Comparison of ENCODE assay signal across 11 mouse cellular contexts in genomic region chr2:144329937-144330336, GRCm38 (mm10). TPM values are rescaled to one million over a fixed set of nuclear protein-coding genes. Genes with fewer than 3 reads are reported as not detected.
DNase-seq lines count a peak whose midpoint lies in the region; ATAC-seq lines count a peak whose summit lies in the region.
"Had no signal": no experiment of that assay in that cellular context is flagged by ENCODE, and none has a peak within 500 bp of the region (broad histone marks: within the 10 kb centered on the region; RNA-seq: fewer than 3 reads in every experiment).

No protein-coding gene starts in this region.

- H3K4me2 ChIP-seq in lung, embryonic 15.5 days, result peak overlapping the region; percentile 95
- peak overlapping the region; percentile 93 for H3K4me2 ChIP-seq in stomach, embryonic 14.5 days (replicated peaks; ENCODE audit: low read depth, low read length)

- peak overlapping the region; percentile 58 for H3K4me3 ChIP-seq in lung, embryonic 15.5 days
- peak overlapping the region; percentile 50; the same call in 1 of the 2 replicates for H3K4me3 ChIP-seq in stomach, embryonic 14.5 days (ENCODE audit: low read depth, low read length)

- no peaks in the 10 kb centered on the region for H3K9me3 ChIP-seq in lung, embryonic 15.5 days
- no peaks in the 10 kb centered on the region for H3K9me3 ChIP-seq in stomach, embryonic 14.5 days (ENCODE audit: control insufficient read depth, low read depth, low read length)
- H3K9me3 ChIP-seq: hindbrain, embryonic 15.5 days; liver, embryonic 15.5 days had no signal

- H3K27me3 ChIP-seq in lung, embryonic 15.5 days, result peaks cover 69% of the 10 kb centered on the region
- H3K27me3 ChIP-seq in stomach, embryonic 14.5 days (ENCODE audit: control insufficient read depth, insufficient read depth, low read length), result peaks cover 28% of the 10 kb centered on the region

- no peaks in the 10 kb centered on the region for H3K36me3 ChIP-seq in lung, embryonic 15.5 days
- H3K36me3 ChIP-seq in stomach, embryonic 14.5 days (ENCODE audit: control insufficient read depth, insufficient read depth, low read length), result no peaks in the 10 kb centered on the region
- H3K36me3 ChIP-seq: hindbrain, embryonic 15.5 days; liver, embryonic 15.5 days had no signal

- DNase-seq in embryo, embryonic 10 days (ENCODE audit: low spot score), result peak; percentile 13
- DNase-seq in embryo, embryonic 11 days, result no peak
- DNase-seq in lung, postnatal 25 days (ENCODE audit: low spot score), result no peak
- peak; percentile 27 to 41 for DNase-seq in kidney, postnatal 25 days
- DNase-seq in gastrocnemius, postnatal 10 days, result no peak
- DNase-seq in urinary bladder, postnatal 4 days (ENCODE audit: low spot score in 2 of 2), result no peak

- no peak overlapping the region for H3K27ac ChIP-seq in lung, embryonic 15.5 days
- H3K27ac ChIP-seq in stomach, embryonic 14.5 days (ENCODE audit: low read length), result no peak overlapping the region
- H3K27ac ChIP-seq: hindbrain, embryonic 15.5 days; liver, embryonic 15.5 days had no signal

- peaks cover 32% of the 10 kb centered on the region for H3K4me1 ChIP-seq in lung, embryonic 15.5 days
- peaks cover 15% of the 10 kb centered on the region; the same call in 1 of the 2 replicates for H3K4me1 ChIP-seq in stomach, embryonic 14.5 days (ENCODE audit: control insufficient read depth, insufficient read depth, low read length)

- 3% methylated on average over 10 of the region's 10 CpGs for WGBS in lung, embryonic 15.5 days
- WGBS in stomach, embryonic 14.5 days, result 2% methylated on average over 10 of the region's 10 CpGs

- ATAC-seq in lung, embryonic 15.5 days (ENCODE audit: borderline replicate concordance, extremely low read depth, low FRiP score, low TSS enrichment), result no peak
- no peak for ATAC-seq in stomach, embryonic 14.5 days (ENCODE audit: insufficient number of reproducible peaks, insufficient read depth, low FRiP score, low read depth)

- H3K9ac ChIP-seq in lung, embryonic 15.5 days, result no peak overlapping the region
- H3K9ac ChIP-seq in stomach, embryonic 14.5 days (replicated peaks; ENCODE audit: low read depth, low read length), result no peak overlapping the region
- H3K9ac ChIP-seq: liver, embryonic 15.5 days had no signal

RNA-seq across cellular contexts. Expression of gene Ovol2, which starts 2.0 kb away (rescaled TPM):
- 4.8 and 5.5 TPM in 2 replicates for polyA plus RNA-seq in lung, embryonic 15.5 days (2015; fragmentation: Nextera tagmentation; extraction: Ambion mirVana)
- 3.7 and 4.0 TPM in 2 replicates for polyA plus RNA-seq in stomach, embryonic 14.5 days (2014; fragmentation: Nextera tagmentation; extraction: Ambion mirVana)
- total RNA-seq in gastrocnemius, postnatal 10 days (2021), result not detected
- total RNA-seq: common myeloid progenitor, adult 5-6 weeks had no signal
- polyA plus RNA-seq: hindbrain, embryonic 15.5 days; liver, embryonic 15.5 days had no signal

RNA-seq across cellular contexts. Expression of gene Kat14, which starts 38.8 kb away (rescaled TPM):
- 38.9 and 43.4 TPM in 2 replicates for polyA plus RNA-seq in lung, embryonic 15.5 days (2015; fragmentation: Nextera tagmentation; extraction: Ambion mirVana)
- 31.2 and 37.0 TPM in 2 replicates for polyA plus RNA-seq in stomach, embryonic 14.5 days (2014; fragmentation: Nextera tagmentation; extraction: Ambion mirVana)
- 10 to 100 TPM; 21.9 to 22.3 TPM for total RNA-seq in gastrocnemius, postnatal 10 days (2021)

RNA-seq across cellular contexts. Expression of gene Pet117, which starts 38.9 kb away (rescaled TPM):
- polyA plus RNA-seq in lung, embryonic 15.5 days (2015; fragmentation: Nextera tagmentation; extraction: Ambion mirVana), result 3.3 TPM in 1 of 2 replicates, not detected in the other
- 0.93 and 4.0 TPM in 2 replicates for polyA plus RNA-seq in stomach, embryonic 14.5 days (2014; fragmentation: Nextera tagmentation; extraction: Ambion mirVana)
- 1 to 10 TPM; 3.2 to 9.1 TPM for total RNA-seq in gastrocnemius, postnatal 10 days (2021)
- total RNA-seq: common myeloid progenitor, adult 5-6 weeks had no signal

RNA-seq across cellular contexts. Expression of gene Snx5, which starts 59.2 kb away (rescaled TPM):
- polyA plus RNA-seq in lung, embryonic 15.5 days (2015; fragmentation: Nextera tagmentation; extraction: Ambion mirVana), result 108 and 116 TPM in 2 replicates
- 130 and 141 TPM in 2 replicates for polyA plus RNA-seq in stomach, embryonic 14.5 days (2014; fragmentation: Nextera tagmentation; extraction: Ambion mirVana)
- 10 to 100 TPM; 64.5 to 79.8 TPM for total RNA-seq in gastrocnemius, postnatal 10 days (2021)

RNA-seq across cellular contexts. Expression of gene Mgme1, which starts 59.5 kb away (rescaled TPM):
- polyA plus RNA-seq in lung, embryonic 15.5 days (2015; fragmentation: Nextera tagmentation; extraction: Ambion mirVana), result 24.2 and 25.9 TPM in 2 replicates
- polyA plus RNA-seq in stomach, embryonic 14.5 days (2014; fragmentation: Nextera tagmentation; extraction: Ambion mirVana), result 19.6 and 20.0 TPM in 2 replicates
- total RNA-seq in gastrocnemius, postnatal 10 days (2021), result 1 to 10 TPM; 5.9 to 6.3 TPM

Comparison
In these comparisons a context has a peak if more than half of its experiments do, and no peak if none do; other contexts are left out.
1. DNase-seq: peak in embryo, embryonic 10 days (single experiment) and kidney, postnatal 25 days (2 of 2); none in embryo, embryonic 11 days (single experiment), lung, postnatal 25 days (single experiment), gastrocnemius, postnatal 10 days (single experiment) and urinary bladder, postnatal 4 days (0 of 2).